Mouse (Mus musculus) left cerebral cortex, postnatal 36 days (tissue): Measurements from ENCODE around the gene Slc19a3. TPM values are rescaled to one million over a fixed set of nuclear protein-coding genes. Genes with fewer than 3 reads are reported as not detected.

ENCODE experiments used
- DNase-seq, 2 experiments: peaks; one replicate each; pipeline ENCODE4 v3.0.0; 2021 to 2022; ENCODE audit warnings: low spot score in 2 of 2, mixed read lengths in 1 of 2
- intact Hi-C: fragments of 180-260 bp; cut with DNase I; formaldehyde crosslinking; loops from one replicate; pipeline ENCODE4 v1.15.1; 2025
- total RNA-seq, 2 experiments: library from RNA; stranded (reverse); gene quantifications; 2 replicates each; pipeline ENCODE4 v1.2.3; 2021

Gene Slc19a3
- total RNA-seq, result 1 to 10 TPM; 2.2 to 2.8 TPM

DNA sequence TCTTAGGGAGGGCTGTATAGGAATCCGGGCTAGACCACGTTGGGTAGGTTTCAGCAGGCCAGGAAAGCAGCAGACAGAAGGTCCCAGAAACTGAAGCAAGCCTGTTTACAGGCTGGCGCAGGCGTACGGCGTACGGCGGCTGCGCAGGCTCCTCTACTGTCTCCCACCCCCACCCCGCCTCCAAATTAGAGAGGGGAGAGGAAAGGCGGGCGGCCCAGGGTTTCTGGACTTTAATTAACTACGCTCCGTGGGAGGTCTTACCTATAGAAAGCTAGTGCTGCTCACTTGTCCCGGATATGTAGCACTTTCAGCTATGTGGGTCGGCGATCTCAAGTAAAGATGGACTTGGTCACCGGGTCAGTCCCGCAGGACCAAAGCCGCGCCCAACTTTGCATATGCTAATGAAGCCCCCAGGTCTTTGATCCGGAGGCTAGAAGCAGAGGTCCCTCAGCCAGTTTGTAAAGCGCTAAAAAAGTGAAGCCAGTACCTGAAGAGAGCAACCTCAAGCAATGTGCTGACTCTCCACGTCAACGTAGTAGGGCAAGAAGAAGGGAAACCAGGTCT is at the start of gene Slc19a3:
Gene Slc19a3, minus strand, starts transcription at position 340 of the 564 bp plus-strand sequence.
- peak; percentile 32 to 34 for DNase-seq
- intact Hi-C loops, result no loop called here

DNA sequence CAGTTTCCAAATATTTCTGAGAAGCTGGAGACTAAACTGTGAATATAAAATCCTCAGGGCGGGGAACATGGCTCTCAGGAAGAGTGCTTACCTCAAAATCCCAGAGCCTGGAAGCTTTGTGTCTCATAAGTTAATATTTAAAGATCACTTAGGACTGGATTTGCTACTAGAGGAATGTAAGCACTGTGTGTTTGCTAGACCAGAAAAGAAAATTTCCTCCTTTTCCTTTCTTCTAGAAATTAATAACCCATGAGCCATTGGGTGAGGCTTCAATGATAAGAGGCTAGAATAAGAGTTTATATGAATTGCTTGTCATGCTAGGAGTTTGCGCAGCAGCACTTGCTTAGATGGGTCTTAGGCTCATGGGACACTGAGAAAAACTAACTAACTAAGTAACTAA is 46.5 kb upstream of the Slc19a3 start:
- intact Hi-C loops, result no loop called here
- no peak for DNase-seq

DNA sequence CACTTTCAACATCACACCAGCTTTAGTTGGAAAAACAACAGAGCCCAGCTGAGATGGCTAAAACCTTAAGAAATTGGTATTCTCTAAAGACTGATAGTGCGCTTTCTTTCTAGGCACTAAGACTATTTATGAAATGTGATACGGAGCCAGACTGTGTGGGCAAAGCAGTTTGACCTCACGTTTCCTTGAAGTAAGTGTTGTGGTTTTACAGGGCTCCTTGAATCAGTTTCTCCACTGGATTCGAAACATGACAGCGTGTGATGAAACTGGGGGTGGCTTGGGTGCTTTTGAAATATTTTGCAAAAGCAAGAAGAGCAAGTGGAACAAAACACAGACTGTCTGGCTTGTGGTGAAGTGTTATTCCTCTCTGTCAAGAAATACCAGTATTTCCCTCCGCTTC is 38.8 kb upstream of the Slc19a3 start:
- intact Hi-C loops, result no loop called here
- no peak for DNase-seq

DNA sequence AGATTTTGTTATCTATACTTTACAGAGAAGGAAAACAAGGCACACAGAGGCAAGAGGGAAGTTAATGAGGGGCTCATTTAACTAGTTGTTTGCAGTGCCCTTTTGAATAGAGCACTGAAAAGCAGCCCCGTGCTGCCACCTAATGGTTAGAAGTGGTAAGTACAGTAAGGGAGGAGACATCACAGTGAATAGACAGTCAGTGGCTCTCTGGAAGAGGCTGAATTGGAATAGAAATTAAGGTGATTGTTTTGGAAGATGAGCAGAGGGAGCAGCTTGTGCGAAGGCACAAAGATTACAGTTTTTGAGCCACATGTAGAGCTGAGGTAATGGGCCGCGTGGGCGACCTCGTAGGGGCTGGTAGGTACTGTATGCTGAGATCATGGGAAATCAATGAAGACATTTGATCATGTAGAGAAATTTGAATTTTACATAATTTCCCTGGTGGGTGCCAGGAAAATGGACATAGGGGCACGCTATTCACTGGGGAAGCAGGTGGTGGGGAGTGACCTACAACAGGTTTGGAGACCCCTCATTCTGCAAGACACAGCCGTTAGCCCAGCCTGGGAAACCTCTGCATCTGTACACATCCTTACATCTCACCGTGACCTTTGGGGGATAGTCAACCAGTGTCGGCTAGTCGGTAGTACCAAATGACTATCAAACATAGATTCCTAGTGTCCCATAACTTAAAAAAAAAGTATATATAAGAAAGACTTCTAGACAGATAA is 38.1 kb upstream of the Slc19a3 start:
- intact Hi-C loops, result no loop called here
- DNase-seq, result peak in 1 of 2 experiments; percentile 6

DNA sequence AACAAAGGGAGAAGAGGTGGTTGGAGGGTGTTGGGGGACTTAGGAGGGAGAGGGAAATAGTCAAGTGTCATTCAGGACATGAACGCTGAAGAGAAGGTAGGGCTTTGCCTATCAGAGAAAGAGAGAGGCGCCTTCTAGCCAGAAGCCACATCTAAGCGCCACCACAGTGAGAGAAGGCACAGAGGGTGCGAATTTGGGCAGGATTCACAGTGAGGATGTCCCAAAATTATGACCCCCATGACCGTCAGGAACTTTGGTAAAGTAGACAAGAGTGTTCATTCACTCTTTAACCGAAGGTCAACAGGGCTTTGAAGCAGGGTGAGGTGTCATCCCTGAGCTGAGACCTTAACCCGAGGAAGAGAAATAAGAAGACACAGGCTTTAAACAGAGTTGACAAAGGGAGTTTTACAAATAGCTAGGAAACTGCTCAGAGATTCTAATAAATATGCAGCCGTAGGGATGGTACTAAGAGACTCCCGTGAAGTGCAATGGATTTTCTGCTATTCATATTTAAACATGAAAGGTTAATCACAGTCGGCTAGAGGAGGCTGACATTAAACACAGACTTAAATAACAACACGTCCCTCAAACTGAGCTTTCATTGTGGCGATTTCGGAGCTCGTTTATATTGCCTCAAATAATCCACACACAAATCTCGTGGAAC is 37.4 kb upstream of the Slc19a3 start:
- intact Hi-C loops, result loop anchor here (2.0 kb wide), 1 partner anchor 289 kb away; no protein-coding TSS in a partner anchor
- no peak for DNase-seq

DNA sequence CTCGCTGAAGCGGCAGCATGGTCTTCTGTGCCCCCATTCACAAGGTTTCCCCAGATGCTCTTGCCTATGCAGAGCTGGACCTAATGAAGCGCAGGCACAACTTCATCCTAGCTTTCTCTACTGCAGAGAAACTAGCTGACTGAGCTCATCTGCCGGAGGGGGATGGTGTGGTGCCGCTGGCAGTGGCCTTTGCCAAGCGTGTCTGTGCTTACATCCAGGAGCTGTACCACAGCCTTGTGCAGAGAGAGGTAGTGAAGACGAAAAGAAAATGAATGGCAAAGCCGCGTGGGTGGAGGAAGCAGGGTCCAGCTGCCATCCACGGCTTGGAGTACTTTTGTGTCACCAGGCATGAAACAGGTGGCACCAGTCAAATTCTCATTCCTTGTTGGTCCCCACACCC is 29.0 kb upstream of the Slc19a3 start:
- DNase-seq, result peak in 1 of 2 experiments; percentile 5
- intact Hi-C loops, result loop anchor here (5.0 to 10.0 kb wide), 2 partner anchors 120 to 648 kb away; no protein-coding TSS in a partner anchor

DNA sequence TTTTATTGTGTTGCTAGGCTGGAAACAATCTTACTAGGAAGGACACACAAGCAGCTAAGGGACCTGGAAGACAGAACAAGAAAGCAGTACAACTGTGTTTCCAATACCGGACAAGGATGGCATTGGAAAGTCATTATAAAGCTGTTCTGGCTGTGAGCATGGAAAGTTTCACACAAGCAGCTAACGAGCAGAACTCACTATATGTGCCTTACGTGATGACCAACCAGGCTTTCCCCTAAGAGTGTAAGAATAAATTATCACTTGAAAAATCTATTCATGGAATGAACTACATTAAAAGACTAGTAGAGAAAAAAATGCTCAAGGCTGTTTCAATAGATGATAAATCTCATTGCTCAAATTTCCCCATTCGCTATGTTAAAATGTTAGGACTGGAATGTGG is 28.3 kb upstream of the Slc19a3 start:
- DNase-seq, result no peak

DNA sequence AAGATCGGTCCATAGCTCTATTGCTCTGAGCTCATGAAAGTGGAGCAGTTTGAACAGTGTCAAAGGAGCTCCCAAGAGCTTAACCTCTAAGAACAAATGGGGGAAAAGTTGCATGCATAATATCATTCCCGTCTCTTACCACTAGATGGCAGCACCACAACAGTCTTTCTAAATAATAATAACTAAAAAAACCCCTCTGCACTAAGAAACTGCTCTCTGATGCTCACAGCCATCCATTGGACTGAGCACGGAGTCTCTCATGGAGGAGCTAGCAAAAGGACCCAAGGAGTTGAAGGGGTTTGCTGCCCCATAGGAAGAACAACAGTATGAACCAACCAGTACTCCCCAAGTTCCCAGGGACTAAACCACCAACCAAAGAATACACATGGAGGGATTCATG is 26.6 kb upstream of the Slc19a3 start:
- DNase-seq, result no peak
- intact Hi-C loops, result loop anchor here (5.0 to 10.0 kb wide), 2 partner anchors 122 to 650 kb away; no protein-coding TSS in a partner anchor

More for the DNA sequence above, 28.3 kb upstream of the Slc19a3 start:
- intact Hi-C loops, result loop anchor here (5.0 to 10.0 kb wide), 2 partner anchors 121 to 648 kb away; no protein-coding TSS in a partner anchor

DNA sequence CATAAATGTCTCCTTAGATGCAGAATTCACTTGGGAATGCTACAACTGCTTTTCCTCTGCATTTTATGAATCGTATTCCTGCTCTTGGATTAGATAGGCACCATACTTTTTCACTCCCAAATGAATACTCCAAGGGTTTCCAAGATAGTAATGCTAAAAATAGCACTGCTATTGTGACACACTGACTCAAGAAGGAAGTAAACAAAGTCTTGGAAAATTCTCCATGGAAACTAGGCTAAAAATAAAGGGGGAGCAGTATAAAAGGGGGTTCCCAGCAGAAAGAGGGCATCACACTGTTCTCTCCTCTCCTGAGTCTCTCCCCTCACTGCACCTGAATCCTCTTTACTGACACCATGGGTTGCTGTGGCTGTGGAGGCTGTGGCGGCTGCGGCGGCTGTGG is 22.4 kb upstream of the Slc19a3 start, which contains the start of gene Krtap28-13:
Gene Krtap28-13, plus strand, starts transcription at position 288 of the 400 bp plus-strand sequence.
- no peak for DNase-seq
- intact Hi-C loops, result loop anchor here (10.0 kb wide), 1 partner anchor 654 kb away; no protein-coding TSS in a partner anchor

DNA sequence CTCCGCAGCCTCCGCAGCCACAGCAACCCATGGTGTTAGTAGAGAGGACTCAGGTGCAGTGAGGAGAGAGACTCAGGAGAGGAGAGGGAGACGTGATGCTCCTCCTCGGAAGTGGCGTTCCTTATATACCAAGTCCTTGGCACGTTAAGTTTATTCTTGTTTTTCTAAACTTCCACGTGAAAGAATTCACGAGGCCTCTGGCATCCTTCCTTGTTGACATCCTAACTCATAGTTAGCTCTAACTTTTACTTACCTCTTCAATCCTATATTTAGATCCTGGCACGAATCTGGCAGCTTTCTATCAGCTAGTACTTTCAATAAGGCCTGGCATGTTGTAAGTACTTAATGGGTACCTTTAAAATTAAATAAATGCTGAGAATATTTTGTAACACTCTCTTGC is 21.0 kb upstream of the Slc19a3 start, which contains the start of gene A030005K14Rik:
Gene A030005K14Rik, minus strand, starts transcription at position 101 of the 400 bp plus-strand sequence.
- no peak for DNase-seq
- intact Hi-C loops, result no loop called here

DNA sequence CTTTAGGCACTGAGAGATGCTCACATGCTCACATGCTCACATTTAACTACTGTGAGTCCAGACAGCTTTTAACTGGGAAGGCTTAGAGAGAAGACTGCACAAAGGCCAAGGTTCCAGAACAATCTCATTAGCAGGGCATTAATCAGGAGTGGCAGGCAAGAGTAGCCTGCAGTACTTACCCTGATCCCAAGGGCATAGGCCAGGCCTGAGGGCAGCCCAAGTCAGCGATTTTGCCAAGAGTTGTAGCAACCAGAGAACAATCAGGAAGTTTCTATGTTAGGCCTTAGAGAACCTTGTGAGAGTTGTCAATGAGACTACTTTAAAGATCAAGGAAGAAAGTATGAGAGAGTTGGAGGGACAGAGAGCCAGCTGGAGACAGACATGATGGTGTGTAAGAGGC is 20.2 kb upstream of the Slc19a3 start:
- no peak for DNase-seq
- intact Hi-C loops, result no loop called here

DNA sequence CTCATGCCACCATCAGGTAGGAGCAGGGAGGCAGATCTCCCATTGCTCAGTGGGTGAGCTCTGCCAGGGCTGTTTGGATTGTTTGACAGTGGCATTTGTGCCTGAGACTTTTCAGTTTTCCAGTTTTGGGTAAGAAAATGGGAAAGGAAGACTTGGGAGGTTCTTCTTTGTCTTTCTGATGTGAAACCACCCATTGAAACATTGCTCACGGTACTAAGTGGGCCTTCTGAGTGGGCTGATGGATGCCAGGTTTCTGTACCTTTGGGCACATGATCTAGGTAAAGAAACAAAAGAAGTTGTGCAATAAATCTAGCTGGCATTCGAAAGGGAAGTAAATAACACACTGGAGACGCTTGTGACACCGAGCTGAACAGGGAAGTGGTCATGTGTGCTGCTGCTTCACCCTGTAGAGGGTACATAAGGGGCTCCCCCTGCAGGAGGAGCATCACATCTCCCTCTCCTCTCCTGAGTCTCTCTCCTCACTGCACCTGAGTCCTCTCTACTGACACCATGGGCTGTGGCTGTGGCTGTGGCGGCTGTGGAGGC is 6.7 kb upstream of the Slc19a3 start, which contains the start of gene Gm47969:
Gene Gm47969, plus strand, starts transcription at position 51 of the 546 bp plus-strand sequence.
- no peak for DNase-seq
- intact Hi-C loops, result no loop called here

DNA sequence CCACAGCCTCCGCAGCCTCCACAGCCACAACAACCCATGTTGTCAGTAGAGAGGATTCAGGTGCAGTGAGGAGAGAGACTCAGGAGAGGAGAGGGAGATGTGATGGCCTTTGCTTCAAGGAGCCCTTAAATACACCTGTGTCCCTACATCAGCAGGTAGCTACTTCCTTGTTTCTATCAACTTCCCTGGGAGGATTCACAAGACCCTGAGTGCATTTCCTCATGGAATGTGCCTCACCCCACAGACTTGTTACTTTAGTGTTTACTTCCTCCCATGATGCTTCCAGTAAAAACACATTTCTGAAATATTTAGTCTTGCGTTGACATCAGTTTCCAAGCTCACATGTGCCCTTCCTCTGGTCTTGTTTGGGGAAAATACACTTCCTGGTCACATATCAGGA is 4.1 kb upstream of the Slc19a3 start, which contains the start of gene Krtap28-10:
Gene Krtap28-10, minus strand, starts transcription at position 101 of the 400 bp plus-strand sequence.
- intact Hi-C loops, result no loop called here
- DNase-seq, result no peak

DNA sequence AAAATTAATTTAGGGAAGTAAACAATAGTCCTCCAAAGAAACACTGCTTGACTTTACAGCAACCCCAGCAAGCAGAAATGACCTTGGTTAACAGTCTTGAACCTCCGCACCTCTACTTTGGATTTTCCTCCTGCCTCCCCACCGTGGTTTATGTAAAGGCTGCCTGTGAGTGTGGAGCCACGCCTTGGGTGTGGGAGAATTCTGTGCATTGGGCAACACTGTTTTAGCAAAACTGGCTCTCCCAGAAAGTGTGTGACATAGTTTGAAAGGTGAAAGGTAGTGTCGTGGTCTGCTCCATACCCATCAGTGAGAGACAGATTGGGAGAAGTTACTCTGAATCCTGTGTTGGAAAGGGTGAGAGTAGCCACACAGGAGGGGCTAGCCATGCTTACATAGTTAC is 832 bp upstream of the Slc19a3 start:
- no peak for DNase-seq
- intact Hi-C loops, result no loop called here

DNA sequence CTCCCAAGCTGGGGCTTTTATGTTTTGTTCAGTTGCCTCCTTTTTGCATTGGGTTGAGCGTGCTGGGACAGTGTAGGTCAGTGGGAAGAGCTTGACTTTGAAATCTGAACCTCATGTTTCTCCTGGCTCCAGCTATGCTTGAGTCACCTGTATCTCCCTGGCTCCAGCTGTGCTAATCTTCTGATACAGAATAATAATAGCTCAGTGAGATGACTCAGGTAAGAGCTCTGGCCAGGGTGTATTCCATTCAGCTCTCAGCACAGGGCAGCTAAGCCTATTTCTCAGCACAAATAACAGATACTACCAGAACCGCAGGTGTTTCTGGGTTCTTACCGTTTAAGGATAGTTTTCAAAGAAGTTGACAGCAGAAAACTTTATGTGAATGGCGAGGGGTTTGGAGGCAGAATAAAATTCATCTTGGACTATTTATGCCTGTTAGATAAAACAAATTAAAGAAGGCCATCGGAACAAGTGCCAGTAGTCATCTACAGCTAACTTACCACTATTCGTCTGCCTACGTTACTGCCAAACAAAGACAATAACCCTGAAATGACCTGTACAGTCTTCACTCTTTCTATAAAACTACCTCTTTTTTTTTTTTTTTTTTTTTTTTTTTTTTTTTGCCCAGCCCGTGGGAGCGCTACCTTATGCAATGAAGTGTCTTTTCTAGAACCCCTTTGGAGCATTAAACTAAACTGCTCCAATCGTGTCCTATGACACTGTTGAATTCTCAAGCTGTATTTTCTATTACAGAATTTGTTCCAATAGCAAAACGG is 1.2 kb downstream of the Slc19a3 start:
- DNase-seq, result no peak
- intact Hi-C loops, result no loop called here

DNA sequence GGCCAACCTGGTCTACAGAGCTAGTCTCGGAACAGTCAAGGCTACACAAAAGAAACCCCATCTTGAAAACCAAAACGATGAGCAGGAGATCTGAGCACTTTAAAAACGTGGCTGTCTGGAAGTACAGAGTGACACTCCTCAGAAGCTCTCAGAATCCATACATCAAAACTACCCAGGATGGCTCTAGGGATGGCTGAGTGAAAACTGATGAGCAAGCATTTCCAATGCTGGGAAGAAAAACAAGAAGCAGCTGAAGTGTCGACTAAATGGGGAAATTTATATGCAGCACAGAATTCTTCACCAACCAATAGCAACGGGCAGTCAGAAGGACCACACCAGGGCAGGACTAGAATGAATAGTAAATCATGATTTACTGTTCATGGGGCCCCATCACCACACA is 3.7 kb downstream of the Slc19a3 start:
- intact Hi-C loops, result no loop called here
- DNase-seq, result no peak

DNA sequence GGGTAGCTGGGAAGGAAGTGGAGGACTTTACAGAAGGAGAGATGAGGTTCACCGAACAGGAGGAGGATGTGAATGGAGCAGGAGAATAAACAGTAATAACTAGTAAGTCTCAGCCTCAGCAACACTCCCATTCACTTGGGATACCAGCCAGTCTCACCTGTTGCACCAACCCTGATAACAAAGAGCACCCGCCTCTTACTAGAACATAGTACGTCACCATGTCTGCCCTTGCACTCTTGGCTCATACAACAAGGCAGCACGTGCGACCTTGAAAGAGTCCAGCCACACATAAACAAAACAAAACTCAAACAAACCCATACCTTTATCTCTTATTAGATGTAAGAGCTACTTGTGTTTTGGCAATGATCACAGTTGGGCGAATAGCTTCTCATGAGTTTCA is 5.7 kb downstream of the Slc19a3 start:
- intact Hi-C loops, result no loop called here
- no peak for DNase-seq

DNA sequence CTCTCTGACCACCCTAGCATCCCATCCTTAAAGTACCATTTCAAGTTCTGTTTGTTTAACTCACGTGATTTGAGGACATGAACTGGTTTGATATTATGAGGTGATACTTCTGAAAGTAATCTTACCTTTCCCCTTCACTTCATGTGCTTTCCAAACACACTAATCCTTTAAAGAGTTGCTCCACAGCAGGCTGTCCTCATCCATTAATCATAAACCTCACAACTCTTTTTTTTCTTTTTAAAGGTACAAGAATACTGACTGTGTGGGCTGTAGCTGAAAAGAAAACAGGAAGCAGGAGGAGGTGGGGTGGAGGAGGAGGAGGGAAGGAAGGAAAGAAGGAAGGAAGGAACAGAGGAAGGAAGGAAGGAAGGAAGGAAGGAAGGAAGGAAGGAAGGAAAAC is 6.3 kb downstream of the Slc19a3 start:
- intact Hi-C loops, result no loop called here
- DNase-seq, result no peak

DNA sequence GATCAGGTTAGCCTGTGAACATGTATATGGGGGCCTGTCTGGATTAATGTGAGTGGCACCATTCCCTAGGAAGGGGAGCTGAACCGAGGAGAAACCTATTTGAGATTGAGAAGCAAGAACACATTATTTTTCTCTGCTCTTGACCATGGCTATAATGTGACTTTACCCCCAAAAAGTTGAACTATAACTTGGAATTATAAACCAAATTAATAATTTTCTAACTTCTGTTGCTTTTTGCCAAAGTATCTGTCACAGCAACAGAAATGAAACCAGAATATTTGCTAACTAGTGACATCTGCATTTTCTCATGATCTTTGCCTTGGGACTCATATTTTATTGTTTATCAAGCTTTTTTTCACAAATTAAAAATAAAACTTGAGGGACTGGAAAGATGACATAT is 21.7 kb downstream of the Slc19a3 start:
- intact Hi-C loops, result no loop called here
- no peak for DNase-seq
